Mouse (Mus musculus): ENCODE measurements around the gene Nt5dc1. TPM values are rescaled to one million over a fixed set of nuclear protein-coding genes. Genes with fewer than 3 reads are reported as not detected.
"Not testable (repeated sequence)": the region's sequence is repeated elsewhere in the genome, so short reads cannot be mapped to it uniquely, and the experiment has no call there.

The Nt5dc1 gene
- polyA plus RNA-seq (2015; fragmentation: Nextera tagmentation; extraction: Ambion mirVana) = 12.5 and 13.4 TPM in 2 replicates

GRCm38 (mm10) chr10:34418204-34418756 lies at the start of gene Nt5dc1:
Nt5dc1 (minus strand) TSS chr10:34418552.
- WGBS = under 1% methylated on average over 38 of the region's 49 CpGs
- peak within 1 kb of the TSS; percentile 89 for H3K4me3 ChIP-seq (ENCODE audit: low read length)
- ATAC-seq = peak; percentile 99

GRCm38 (mm10) chr10:34464321-34464720 lies 46.0 kb upstream of the Nt5dc1 start:
- H3K27me3 ChIP-seq (replicated peaks; ENCODE audit: control insufficient read depth, insufficient read depth, low read length) = no peaks in the 10 kb centered on the region
- WGBS = 87% methylated on average over 4 of the region's 4 CpGs
- no peak overlapping the region for H3K9ac ChIP-seq (ENCODE audit: low read depth, low read length)
- no peak overlapping the region for H3K4me2 ChIP-seq (ENCODE audit: low read depth, low read length)
- no peak overlapping the region for H3K27ac ChIP-seq (ENCODE audit: low read length)
- H3K4me3 ChIP-seq (ENCODE audit: low read length) = no peak overlapping the region
- no peak for ATAC-seq
- H3K4me1 ChIP-seq (ENCODE audit: control insufficient read depth, insufficient read depth, low read length) = no peaks in the 10 kb centered on the region
- H3K9me3 ChIP-seq (ENCODE audit: control insufficient read depth, low read length) = no peaks in the 10 kb centered on the region
- H3K36me3 ChIP-seq (ENCODE audit: control insufficient read depth, insufficient read depth, low read length) = no peaks in the 10 kb centered on the region

More at GRCm38 (mm10) chr10:34418204-34418756, at the start of gene Nt5dc1:
- Histone ChIP-seq H3K27ac (ENCODE audit: low read length) (peak within 1 kb of the TSS; percentile 84), H3K4me1 (ENCODE audit: control insufficient read depth, insufficient read depth, low read length) (peaks cover 6% of the 10 kb centered on the region; the same call in 1 of the 2 replicates), H3K9me3 (ENCODE audit: control insufficient read depth, low read length) (no peaks in the 10 kb centered on the region), H3K9ac (ENCODE audit: low read depth, low read length) (peak within 1 kb of the TSS; percentile 93), H3K27me3 (replicated peaks; ENCODE audit: control insufficient read depth, insufficient read depth, low read length) (no peaks in the 10 kb centered on the region), H3K36me3 (ENCODE audit: control insufficient read depth, insufficient read depth, low read length) (no peaks in the 10 kb centered on the region), H3K4me2 (ENCODE audit: low read depth, low read length) (peak within 1 kb of the TSS; percentile 73)

GRCm38 (mm10) chr10:34461451-34461850 lies 43.1 kb upstream of the Nt5dc1 start:
- no peaks in the 10 kb centered on the region for H3K27me3 ChIP-seq (replicated peaks; ENCODE audit: control insufficient read depth, insufficient read depth, low read length)
- H3K9ac ChIP-seq (ENCODE audit: low read depth, low read length) = no peak overlapping the region
- H3K4me1 ChIP-seq (ENCODE audit: control insufficient read depth, insufficient read depth, low read length) = no peaks in the 10 kb centered on the region
- no peaks in the 10 kb centered on the region for H3K9me3 ChIP-seq (ENCODE audit: control insufficient read depth, low read length)
- H3K4me3 ChIP-seq (ENCODE audit: low read length) = no peak overlapping the region
- H3K4me2 ChIP-seq (ENCODE audit: low read depth, low read length) = no peak overlapping the region
- H3K27ac ChIP-seq (ENCODE audit: low read length) = no peak overlapping the region
- H3K36me3 ChIP-seq (ENCODE audit: control insufficient read depth, insufficient read depth, low read length) = no peaks in the 10 kb centered on the region
- 53% methylated on average over 4 of the region's 4 CpGs for WGBS
- no peak for ATAC-seq

- WGBS = 81% methylated on average over 1 of the region's 1 CpGs
- no peak overlapping the region for H3K27ac ChIP-seq (ENCODE audit: low read length)
- no peaks in the 10 kb centered on the region for H3K4me1 ChIP-seq (ENCODE audit: control insufficient read depth, insufficient read depth, low read length)
- no peaks in the 10 kb centered on the region for H3K36me3 ChIP-seq (ENCODE audit: control insufficient read depth, insufficient read depth, low read length)
- H3K27me3 ChIP-seq (replicated peaks; ENCODE audit: control insufficient read depth, insufficient read depth, low read length) = no peaks in the 10 kb centered on the region
- no peak overlapping the region for H3K4me2 ChIP-seq (ENCODE audit: low read depth, low read length)
- no peak for ATAC-seq
- H3K9me3 ChIP-seq (ENCODE audit: control insufficient read depth, low read length) = no peaks in the 10 kb centered on the region
- no peak overlapping the region for H3K4me3 ChIP-seq (ENCODE audit: low read length)
- no peak overlapping the region for H3K9ac ChIP-seq (ENCODE audit: low read depth, low read length)
These were observed 31.1 kb upstream of the Nt5dc1 start for GRCm38 (mm10) chr10:34449469-34449868.

- H3K4me2 ChIP-seq (ENCODE audit: low read depth, low read length); H3K4me1 ChIP-seq (ENCODE audit: control insufficient read depth, insufficient read depth, low read length); H3K9me3 ChIP-seq (ENCODE audit: control insufficient read depth, low read length); H3K9ac ChIP-seq (ENCODE audit: low read depth, low read length); ATAC-seq; H3K27me3 ChIP-seq (replicated peaks; ENCODE audit: control insufficient read depth, insufficient read depth, low read length); H3K4me3 ChIP-seq (ENCODE audit: low read length); H3K36me3 ChIP-seq (ENCODE audit: control insufficient read depth, insufficient read depth, low read length); H3K27ac ChIP-seq (ENCODE audit: low read length): not testable (repeated sequence)
- WGBS = 96% methylated on average over 6 of the region's 14 CpGs
These were observed 15.8 kb upstream of the Nt5dc1 start for GRCm38 (mm10) chr10:34434191-34434590.

GRCm38 (mm10) chr10:34431783-34432182 lies 13.4 kb upstream of the Nt5dc1 start:
- Histone ChIP-seq H3K4me3 (ENCODE audit: low read length) (no peak overlapping the region), H3K27me3 (replicated peaks; ENCODE audit: control insufficient read depth, insufficient read depth, low read length) (no peaks in the 10 kb centered on the region), H3K9ac (ENCODE audit: low read depth, low read length) (no peak overlapping the region), H3K27ac (ENCODE audit: low read length) (no peak overlapping the region), H3K9me3 (ENCODE audit: control insufficient read depth, low read length) (no peaks in the 10 kb centered on the region), H3K4me2 (ENCODE audit: low read depth, low read length) (no peak overlapping the region), H3K4me1 (ENCODE audit: control insufficient read depth, insufficient read depth, low read length) (no peaks in the 10 kb centered on the region), H3K36me3 (ENCODE audit: control insufficient read depth, insufficient read depth, low read length) (no peaks in the 10 kb centered on the region)
- no peak for ATAC-seq

GRCm38 (mm10) chr10:34418794-34419193 lies 442 bp upstream of the Nt5dc1 start:
- Histone ChIP-seq H3K9ac (ENCODE audit: low read depth, low read length) (peak overlapping the region; percentile 61), H3K4me3 (ENCODE audit: low read length) (peak overlapping the region; percentile 89), H3K4me2 (ENCODE audit: low read depth, low read length) (peak overlapping the region; percentile 73)
- not testable (repeated sequence) for ATAC-seq; H3K27ac ChIP-seq (ENCODE audit: low read length); H3K27me3 ChIP-seq (replicated peaks; ENCODE audit: control insufficient read depth, insufficient read depth, low read length); H3K9me3 ChIP-seq (ENCODE audit: control insufficient read depth, low read length); H3K36me3 ChIP-seq (ENCODE audit: control insufficient read depth, insufficient read depth, low read length); H3K4me1 ChIP-seq (ENCODE audit: control insufficient read depth, insufficient read depth, low read length)
- WGBS = 69% methylated on average over 4 of the region's 4 CpGs

- Histone ChIP-seq H3K4me1 (ENCODE audit: control insufficient read depth, insufficient read depth, low read length) (no peaks in the 10 kb centered on the region), H3K4me2 (ENCODE audit: low read depth, low read length) (no peak overlapping the region), H3K27ac (ENCODE audit: low read length) (no peak overlapping the region), H3K9ac (ENCODE audit: low read depth, low read length) (no peak overlapping the region), H3K9me3 (ENCODE audit: control insufficient read depth, low read length) (no peaks in the 10 kb centered on the region), H3K4me3 (ENCODE audit: low read length) (no peak overlapping the region), H3K27me3 (replicated peaks; ENCODE audit: control insufficient read depth, insufficient read depth, low read length) (no peaks in the 10 kb centered on the region), H3K36me3 (ENCODE audit: control insufficient read depth, insufficient read depth, low read length) (peaks cover 3% of the 10 kb centered on the region; the same call in 1 of the 2 replicates)
- ATAC-seq = no peak
These were observed 19.1 kb downstream of the Nt5dc1 start for GRCm38 (mm10) chr10:34399267-34399666.

GRCm38 (mm10) chr10:34396959-34397358 lies 21.4 kb downstream of the Nt5dc1 start:
- Histone ChIP-seq H3K4me3 (ENCODE audit: low read length) (no peak overlapping the region), H3K27ac (ENCODE audit: low read length) (no peak overlapping the region), H3K27me3 (replicated peaks; ENCODE audit: control insufficient read depth, insufficient read depth, low read length) (no peaks in the 10 kb centered on the region), H3K9ac (ENCODE audit: low read depth, low read length) (no peak overlapping the region), H3K36me3 (ENCODE audit: control insufficient read depth, insufficient read depth, low read length) (peaks cover under 1% of the 10 kb centered on the region; the same call in 1 of the 2 replicates), H3K9me3 (ENCODE audit: control insufficient read depth, low read length) (no peaks in the 10 kb centered on the region), H3K4me1 (ENCODE audit: control insufficient read depth, insufficient read depth, low read length) (no peaks in the 10 kb centered on the region), H3K4me2 (ENCODE audit: low read depth, low read length) (no peak overlapping the region)
- 84% methylated on average over 4 of the region's 4 CpGs for WGBS
- ATAC-seq = no peak

GRCm38 (mm10) chr10:34389681-34390080 lies 28.7 kb downstream of the Nt5dc1 start, which contains the start of gene Col10a1:
Col10a1 (plus strand) TSS chr10:34389981.
- H3K27ac ChIP-seq (ENCODE audit: low read length) = no peak within 1 kb of the TSS
- 68% methylated on average over 8 of the region's 8 CpGs for WGBS
- ATAC-seq = no peak

More at GRCm38 (mm10) chr10:34389681-34390080, 28.7 kb downstream of the Nt5dc1 start, which contains the start of gene Col10a1:
- Histone ChIP-seq H3K36me3 (ENCODE audit: control insufficient read depth, insufficient read depth, low read length) (no peaks in the 10 kb centered on the region), H3K27me3 (replicated peaks; ENCODE audit: control insufficient read depth, insufficient read depth, low read length) (no peaks in the 10 kb centered on the region), H3K4me3 (ENCODE audit: low read length) (no peak within 1 kb of the TSS), H3K9me3 (ENCODE audit: control insufficient read depth, low read length) (no peaks in the 10 kb centered on the region), H3K4me2 (ENCODE audit: low read depth, low read length) (no peak within 1 kb of the TSS), H3K4me1 (ENCODE audit: control insufficient read depth, insufficient read depth, low read length) (no peaks in the 10 kb centered on the region), H3K9ac (ENCODE audit: low read depth, low read length) (no peak within 1 kb of the TSS)

Data from intestine, embryonic 16.5 days (tissue).